Mouse (Mus musculus) C2C12 (cell line): ENCODE measurements at regions not wholly inside any gene's neighbourhood (a gene's known extent, or its start where the extent isn't known, plus 50 kb on each side); places are given as distances from the start of the nearest gene placed in this dataset.

Source experiments
- H3K27me3 ChIP-seq: one replicate; pipeline ENCODE4 v1.6.1; 2011; ENCODE audit not compliant: control insufficient read depth, insufficient read depth, insufficient read length
- H3K36me3 ChIP-seq: one replicate; pipeline ENCODE4 v1.6.1; 2011; ENCODE audit not compliant: control insufficient read depth, insufficient read depth
- H3K4me3 ChIP-seq: one replicate; pipeline ENCODE4 v1.5.1; 2011; ENCODE audit warnings: mild to moderate bottlenecking, control low read depth; ENCODE audit not compliant: poor library complexity, insufficient read depth, severe bottlenecking
- H3K79me2 ChIP-seq: one replicate; pipeline ENCODE4 v1.6.1; 2011; ENCODE audit not compliant: control insufficient read depth, insufficient read depth
- H3K79me3 ChIP-seq: one replicate; pipeline ENCODE4 v1.6.1; 2011; ENCODE audit warnings: low read depth, control low read depth
- H3ac ChIP-seq: one replicate; pipeline ENCODE3; 2011; ENCODE audit warnings: low read depth; ENCODE audit not compliant: control insufficient read depth, insufficient read length
- CEBPB ChIP-seq: IDR thresholded peaks from one replicate; pipeline ENCODE4 v1.6.1; 2011; ENCODE audit warnings: low read depth, mild to moderate bottlenecking, control low read depth, moderate library complexity
- CTCF ChIP-seq: IDR thresholded peaks from one replicate; pipeline ENCODE4 v1.5.1; 2011; ENCODE audit not compliant: control insufficient read depth, insufficient read depth, insufficient read length
- FOSL1 ChIP-seq: IDR thresholded peaks from one replicate; pipeline ENCODE4 v1.8.0; 2011; ENCODE audit warnings: mild to moderate bottlenecking, low read length; ENCODE audit not compliant: poor library complexity, insufficient read depth, severe bottlenecking
- MAX ChIP-seq: IDR thresholded peaks from one replicate; pipeline ENCODE4 v1.6.1; 2011; ENCODE audit warnings: mild to moderate bottlenecking, control low read depth
- MYOD1 ChIP-seq: IDR thresholded peaks from one replicate; pipeline ENCODE4 v1.6.1; 2011; ENCODE audit warnings: low read depth; ENCODE audit not compliant: control insufficient read depth, insufficient read length
- MYOG ChIP-seq: IDR thresholded peaks from one replicate; pipeline ENCODE4 v1.6.1; 2011; ENCODE audit not compliant: control insufficient read depth, insufficient read length; ENCODE audit errors: extremely low read depth
- USF1 ChIP-seq: IDR thresholded peaks from one replicate; pipeline ENCODE4 v1.6.1; 2011; ENCODE audit warnings: low read depth, mild to moderate bottlenecking, control low read depth, moderate library complexity

DNA sequence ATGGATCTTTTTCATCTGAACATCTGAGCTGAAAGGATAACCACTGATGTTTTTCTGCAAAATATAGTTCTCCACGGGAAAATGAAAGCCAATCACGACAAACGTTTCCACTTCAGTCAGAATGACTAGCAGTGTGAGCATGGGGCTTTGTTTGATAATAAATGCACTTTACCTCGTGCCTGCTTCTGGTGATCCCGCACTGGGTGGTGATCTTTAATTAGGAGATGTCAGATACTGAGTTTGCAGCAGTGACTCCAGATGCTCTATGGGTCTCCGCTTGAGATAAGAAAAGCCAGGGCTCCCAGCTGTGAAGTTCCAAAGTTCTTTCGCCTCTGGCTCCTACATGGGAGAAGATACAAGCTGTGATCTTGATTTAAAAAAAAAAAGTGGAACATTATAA, 589.7 kb upstream of the Tenm4 start:
- no peak overlapping the region for H3K4me3 ChIP-seq
- H3K36me3 ChIP-seq = no peaks in the 10 kb centered on the region
- no peaks in the 10 kb centered on the region for H3K79me2 ChIP-seq
- no peaks in the 10 kb centered on the region for H3K79me3 ChIP-seq
- TF ChIP-seq MYOD1 = no peak
- no peak for TF ChIP-seq USF1
- no peak for TF ChIP-seq MYOG
- TF ChIP-seq FOSL1 = no peak
- no peak for TF ChIP-seq CTCF
- no peak for TF ChIP-seq CEBPB
- no peak for TF ChIP-seq MAX
- H3K27me3 ChIP-seq = no peaks in the 10 kb centered on the region
- H3ac ChIP-seq = no peak overlapping the region

DNA sequence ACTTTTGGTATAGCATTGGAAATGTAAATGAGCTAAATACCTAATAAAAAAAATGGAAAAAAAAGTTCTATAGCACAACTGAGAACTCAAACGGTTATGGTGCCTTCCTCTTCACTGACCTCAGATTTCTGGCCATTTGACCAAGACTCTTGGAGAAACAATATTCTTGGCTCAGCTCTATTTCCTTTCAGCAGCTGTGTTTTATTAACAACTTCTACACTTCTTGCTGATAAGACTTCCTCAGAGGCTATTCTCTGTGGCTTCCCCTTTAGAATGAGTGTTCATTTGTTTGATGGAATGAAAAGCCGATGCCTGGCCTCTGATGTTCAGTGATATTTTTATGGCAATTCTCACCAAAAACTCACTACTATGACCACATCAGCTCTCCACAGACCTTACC, 572.7 kb upstream of the Tenm4 start:
- TF ChIP-seq USF1 = no peak
- no peak for TF ChIP-seq CEBPB
- TF ChIP-seq CTCF = no peak
- no peak for TF ChIP-seq MYOD1
- TF ChIP-seq FOSL1 = no peak
- TF ChIP-seq MYOG = no peak
- TF ChIP-seq MAX = no peak
- no peaks in the 10 kb centered on the region for H3K79me3 ChIP-seq
- no peaks in the 10 kb centered on the region for H3K36me3 ChIP-seq
- no peak overlapping the region for H3ac ChIP-seq
- no peak overlapping the region for H3K4me3 ChIP-seq
- H3K79me2 ChIP-seq = no peaks in the 10 kb centered on the region
- no peaks in the 10 kb centered on the region for H3K27me3 ChIP-seq

DNA sequence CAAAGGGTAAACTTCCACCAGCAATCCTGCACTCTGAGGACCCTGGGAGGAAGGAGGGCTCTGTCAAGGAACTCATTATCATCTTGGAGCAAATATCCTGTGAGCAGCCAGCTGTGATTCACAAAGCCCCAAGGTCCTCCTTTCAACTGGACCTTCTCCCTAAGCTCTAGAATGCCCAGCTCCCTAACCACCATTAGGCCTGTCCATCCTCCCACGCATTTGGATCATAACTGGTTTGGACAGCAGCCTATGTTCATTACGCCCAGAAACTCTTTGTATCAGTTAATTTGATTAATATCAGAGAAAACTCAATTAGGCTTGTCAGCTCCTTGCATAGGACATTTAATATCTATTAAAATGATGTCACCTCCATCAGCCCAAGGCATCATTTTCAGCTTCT, 557.3 kb upstream of the Tenm4 start:
- H3K79me3 ChIP-seq = no peaks in the 10 kb centered on the region

DNA sequence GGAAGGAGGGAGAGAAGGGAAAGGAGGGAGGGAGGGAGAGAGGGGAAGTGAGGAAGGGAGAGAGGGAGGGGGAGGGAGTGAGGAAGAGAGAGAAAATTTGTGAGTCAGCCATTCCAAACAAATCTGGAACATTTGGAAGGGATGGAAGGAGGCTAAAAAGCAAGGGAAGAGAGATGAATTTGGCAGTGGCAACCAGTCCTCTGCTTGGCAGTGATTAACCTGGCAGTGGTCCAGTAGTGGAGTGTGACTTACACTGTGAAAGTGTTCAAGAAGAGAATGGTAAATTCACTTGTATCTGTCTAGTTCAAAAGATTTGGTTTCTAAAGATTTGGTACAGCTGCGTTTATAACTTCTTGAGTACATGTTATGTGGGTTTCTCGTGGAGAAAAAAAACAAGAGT, 553.7 kb upstream of the Tenm4 start:
- no peaks in the 10 kb centered on the region for H3K79me3 ChIP-seq
- H3K4me3 ChIP-seq = no peak overlapping the region
- no peaks in the 10 kb centered on the region for H3K36me3 ChIP-seq
- TF ChIP-seq USF1 (no peak), MAX (no peak), MYOG (no peak), MYOD1 (no peak), CTCF (no peak), CEBPB (no peak), FOSL1 (no peak)
- H3K79me2 ChIP-seq = no peaks in the 10 kb centered on the region
- no peaks in the 10 kb centered on the region for H3K27me3 ChIP-seq
- H3ac ChIP-seq = no peak overlapping the region

More for the DNA sequence above, 557.3 kb upstream of the Tenm4 start:
- H3K79me2 ChIP-seq = no peaks in the 10 kb centered on the region
- H3K27me3 ChIP-seq = no peaks in the 10 kb centered on the region
- no peak overlapping the region for H3K4me3 ChIP-seq
- no peaks in the 10 kb centered on the region for H3K36me3 ChIP-seq
- no peak overlapping the region for H3ac ChIP-seq
- no peak for TF ChIP-seq FOSL1
- TF ChIP-seq MYOD1 = no peak
- TF ChIP-seq CTCF = no peak
- no peak for TF ChIP-seq MAX
- TF ChIP-seq USF1 = no peak
- no peak for TF ChIP-seq MYOG
- no peak for TF ChIP-seq CEBPB

DNA sequence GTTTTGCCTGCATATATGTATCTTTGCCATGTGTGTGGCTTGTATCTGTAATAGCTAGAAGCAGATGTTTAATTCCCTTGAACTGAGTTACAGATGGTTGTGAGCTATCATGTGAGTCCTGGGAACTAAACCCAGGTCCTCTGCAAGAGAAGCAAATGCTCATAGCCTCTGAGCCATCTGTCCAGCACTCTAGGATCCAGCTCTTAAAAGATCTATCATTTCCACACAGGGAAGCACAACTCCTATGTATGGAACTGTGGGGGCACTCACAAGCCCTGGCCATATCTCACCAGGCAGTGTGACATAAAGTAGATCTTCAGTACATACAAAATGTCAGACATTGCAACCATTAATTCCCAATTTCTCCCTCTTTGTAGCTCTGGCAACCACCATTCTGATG, 552.9 kb upstream of the Tenm4 start:
- H3K27me3 ChIP-seq = no peaks in the 10 kb centered on the region
- H3K36me3 ChIP-seq = no peaks in the 10 kb centered on the region
- no peaks in the 10 kb centered on the region for H3K79me2 ChIP-seq
- H3K79me3 ChIP-seq = no peaks in the 10 kb centered on the region
- H3K4me3 ChIP-seq = no peak overlapping the region
- TF ChIP-seq MYOG (no peak), USF1 (no peak), FOSL1 (no peak), CTCF (no peak), CEBPB (no peak), MAX (no peak), MYOD1 (no peak)
- H3ac ChIP-seq = no peak overlapping the region

DNA sequence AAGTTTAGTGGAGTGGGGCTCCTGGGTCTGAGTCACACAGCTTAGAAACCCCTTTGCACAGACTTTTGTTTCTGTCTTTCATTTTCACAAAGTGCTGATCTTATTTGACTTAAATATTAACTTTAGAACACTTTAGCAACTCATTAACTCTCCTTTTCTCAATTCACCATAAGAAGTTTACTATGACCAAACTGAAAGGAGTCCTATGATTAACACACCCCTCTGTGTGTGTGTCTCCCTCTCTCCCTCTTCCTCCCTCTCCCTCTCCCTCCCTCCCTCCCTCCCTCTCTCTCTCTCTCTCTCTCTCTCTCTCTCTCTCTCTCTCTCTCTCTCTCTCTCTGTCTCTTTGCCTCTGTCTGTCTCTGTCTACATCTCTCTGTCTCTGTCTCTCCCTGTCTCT, 551.0 kb upstream of the Tenm4 start:
- TF ChIP-seq MAX (no peak), CTCF (no peak), MYOG (no peak), USF1 (no peak), MYOD1 (no peak), FOSL1 (no peak), CEBPB (no peak)
- Histone ChIP-seq H3K79me2 (no peaks in the 10 kb centered on the region), H3K36me3 (no peaks in the 10 kb centered on the region), H3ac (no peak overlapping the region), H3K79me3 (no peaks in the 10 kb centered on the region), H3K27me3 (no peaks in the 10 kb centered on the region), H3K4me3 (no peak overlapping the region)
